Mouse (Mus musculus) midbrain, embryonic 14.5 days (tissue): Measurements from ENCODE around the gene Klk6. TPM values are rescaled to one million over a fixed set of nuclear protein-coding genes. Genes with fewer than 3 reads are reported as not detected.

Source experiments
- ATAC-seq: fragments of 200-750 bp; cut with Nextera tagmentation; 2 replicates; pipeline ENCODE4 v1.8.0; 2017; ENCODE audit warnings: moderate number of reproducible peaks, moderate library complexity; ENCODE audit not compliant: low FRiP score, low TSS enrichment
- DNase-seq: peaks from one replicate; pipeline ENCODE4 v3.0.0-alpha.2; 2015
- H3K27ac ChIP-seq: fragments of 300-500 bp; sonication (generic); replicated peaks from 2 replicates; pipeline ENCODE4 v1.5.1; 2014; ENCODE audit warnings: mild to moderate bottlenecking, low read depth, low read length, moderate library complexity
- H3K27me3 ChIP-seq: fragments of 300-500 bp; sonication (generic); 2 replicates; pipeline ENCODE4 v1.6.1; 2014; ENCODE audit warnings: low read length, control low read depth, mixed read lengths; ENCODE audit not compliant: control insufficient read depth, insufficient read depth
- H3K36me3 ChIP-seq: fragments of 300-500 bp; sonication (generic); 2 replicates; pipeline ENCODE4 v1.6.1; 2014; ENCODE audit warnings: low read length, control low read depth; ENCODE audit not compliant: control insufficient read depth, insufficient read depth
- H3K4me1 ChIP-seq: fragments of 300-500 bp; sonication (generic); 2 replicates; pipeline ENCODE4 v1.6.1; 2014; ENCODE audit warnings: mild to moderate bottlenecking, antibody characterized with exemption, low read length, control low read depth; ENCODE audit not compliant: control insufficient read depth, insufficient read depth
- H3K4me2 ChIP-seq: fragments of 300-500 bp; sonication (generic); 2 replicates; pipeline ENCODE4 v1.6.1; 2014; ENCODE audit warnings: mild to moderate bottlenecking, low read length, moderate library complexity
- H3K4me3 ChIP-seq: fragments of 300-500 bp; sonication (generic); replicated peaks from 2 replicates; pipeline ENCODE4 v1.5.1; 2014; ENCODE audit warnings: low read depth, low read length
- H3K9ac ChIP-seq: fragments of 300-500 bp; sonication (generic); replicated peaks from 2 replicates; pipeline ENCODE4 v1.6.1; 2014; ENCODE audit warnings: mild to moderate bottlenecking, low read length, moderate library complexity
- H3K9me3 ChIP-seq: fragments of 300-500 bp; sonication (generic); 2 replicates; pipeline ENCODE4 v1.6.1; 2016; ENCODE audit warnings: low read length, control low read depth, mixed read lengths; ENCODE audit not compliant: control insufficient read depth
- WGBS: fragments of 180-500 bp; shearing (Covaris S2); extraction: QIAGEN DNeasy Blood & Tissue Kit; methylation state at CpG from one replicate; pipeline ENCODE4 v1.1.7; 2014; 5-methylcytosine and 5-hydroxymethylcytosine counted together
- polyA plus RNA-seq: library from polyadenylated mRNA; unstranded; fragments of >200 nt; fragmentation: Nextera tagmentation; extraction: Ambion mirVana; gene quantifications from 2 replicates; pipeline ENCODE4 v1.2.1, GENCODE M21; 2014

Klk6 gene
- polyA plus RNA-seq, 1 experiment from 2014 or later, result not detected

DNA sequence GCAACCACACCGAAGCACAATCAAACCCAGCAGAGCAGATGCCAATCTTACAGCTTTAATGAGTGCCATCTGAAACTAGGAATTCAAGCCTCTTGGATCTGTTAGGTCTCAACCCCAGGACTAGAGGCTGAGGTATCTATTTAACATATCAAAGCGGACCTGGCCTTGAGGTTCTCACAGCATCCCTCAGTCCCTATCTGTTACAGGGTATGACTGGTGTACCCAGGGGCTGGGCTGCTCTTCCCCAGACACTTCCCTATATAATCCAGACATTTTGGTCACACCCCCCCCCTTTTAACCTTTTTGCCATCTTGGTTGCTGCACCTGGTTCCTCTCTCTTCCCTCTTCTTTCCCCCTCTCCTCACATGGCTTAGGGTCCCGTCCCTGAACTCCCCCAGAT is 49.4 kb downstream of the Klk6 start:
- Histone ChIP-seq H3K4me2 (no peak overlapping the region), H3K27ac (no peak overlapping the region), H3K36me3 (no peaks in the 10 kb centered on the region), H3K4me3 (no peak overlapping the region), H3K9ac (no peak overlapping the region), H3K9me3 (no peaks in the 10 kb centered on the region), H3K4me1 (no peaks in the 10 kb centered on the region), H3K27me3 (no peaks in the 10 kb centered on the region)
- DNase-seq (no peak), ATAC-seq (no peak)
- 75% methylated on average over 3 of the region's 3 CpGs for WGBS

DNA sequence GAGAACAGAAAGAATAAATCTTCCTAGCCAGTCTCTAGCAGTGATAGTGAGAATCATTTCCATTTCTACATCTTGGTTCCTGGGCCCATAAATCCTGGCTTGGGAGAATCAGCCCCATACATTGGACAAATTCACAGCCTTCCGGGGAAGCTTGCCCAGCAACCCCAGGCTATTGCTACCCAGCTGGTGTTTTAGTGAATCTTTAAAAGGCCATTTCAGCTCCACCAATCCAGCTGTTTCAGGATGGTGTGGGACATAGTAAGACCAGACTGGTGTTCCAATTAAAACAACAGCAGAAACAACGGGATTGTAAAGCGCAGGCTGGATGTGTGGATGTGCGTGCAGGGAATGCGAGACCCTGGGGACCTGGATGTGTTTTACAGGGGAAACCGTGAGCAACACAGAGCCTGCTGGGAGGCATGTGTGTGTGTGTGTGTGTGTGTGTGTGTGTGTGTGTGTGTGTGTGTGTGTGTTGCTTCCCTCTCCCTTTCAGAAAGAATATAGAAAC is 50.6 kb downstream of the Klk6 start:
- ATAC-seq, result no peak
- no peak overlapping the region for H3K9ac ChIP-seq
- WGBS, result 83% methylated on average over 6 of the region's 6 CpGs
- DNase-seq, result no peak
- H3K9me3 ChIP-seq, result no peaks in the 10 kb centered on the region
- H3K27ac ChIP-seq, result no peak overlapping the region
- H3K4me3 ChIP-seq, result no peak overlapping the region
- H3K4me1 ChIP-seq, result no peaks in the 10 kb centered on the region
- H3K27me3 ChIP-seq, result no peaks in the 10 kb centered on the region
- no peaks in the 10 kb centered on the region for H3K36me3 ChIP-seq
- no peak overlapping the region for H3K4me2 ChIP-seq

DNA sequence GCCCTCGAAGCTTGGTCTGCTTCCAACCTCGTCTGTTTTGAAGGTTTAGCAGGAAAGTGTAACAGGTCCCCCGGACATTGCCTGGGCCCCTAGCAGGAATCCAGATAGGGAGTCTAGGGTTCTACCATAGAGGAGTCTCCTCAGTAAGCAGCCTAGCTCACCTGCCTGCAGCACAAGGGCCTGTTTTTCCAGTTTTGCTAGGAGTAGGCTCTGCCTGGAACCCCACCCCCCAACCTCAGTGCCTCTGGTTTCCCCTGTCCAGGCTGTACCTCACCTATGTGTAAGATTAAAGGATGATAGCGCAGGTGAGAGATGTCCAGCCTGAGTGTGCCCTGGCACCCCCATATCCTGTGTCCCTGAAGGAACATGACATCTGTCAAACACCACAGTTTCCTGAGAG is 52.1 kb downstream of the Klk6 start:
- no peaks in the 10 kb centered on the region for H3K9me3 ChIP-seq
- no peaks in the 10 kb centered on the region for H3K36me3 ChIP-seq
- 83% methylated on average over 4 of the region's 4 CpGs for WGBS
- no peak overlapping the region for H3K27ac ChIP-seq
- no peak overlapping the region for H3K4me3 ChIP-seq
- H3K4me2 ChIP-seq, result no peak overlapping the region
- H3K27me3 ChIP-seq, result no peaks in the 10 kb centered on the region
- H3K4me1 ChIP-seq, result no peaks in the 10 kb centered on the region
- ATAC-seq, result no peak
- H3K9ac ChIP-seq, result no peak overlapping the region
- DNase-seq, result no peak

DNA sequence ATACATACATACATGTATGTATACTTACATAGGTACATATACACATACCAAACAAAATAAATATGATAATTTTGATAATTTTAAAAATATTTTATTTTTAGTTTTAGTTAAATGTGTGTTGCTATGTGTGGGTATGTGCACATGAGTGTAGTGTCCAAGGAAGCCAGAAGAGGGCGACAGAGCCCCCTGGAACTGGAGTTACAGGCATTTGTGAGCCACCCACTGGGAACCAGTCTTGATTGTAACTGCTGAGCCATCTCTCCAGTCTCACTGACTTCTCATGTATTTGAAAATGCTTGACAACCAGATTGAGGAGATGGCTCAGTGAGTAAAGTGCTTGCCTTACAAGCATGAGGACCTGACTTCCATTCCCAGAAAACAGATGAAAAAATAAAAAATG is 54.0 kb downstream of the Klk6 start:
- H3K4me1 ChIP-seq, result no peaks in the 10 kb centered on the region
- no peak for ATAC-seq
- no peaks in the 10 kb centered on the region for H3K27me3 ChIP-seq
- no peak overlapping the region for H3K9ac ChIP-seq
- no peak for DNase-seq
- H3K4me2 ChIP-seq, result no peak overlapping the region
- H3K4me3 ChIP-seq, result no peak overlapping the region
- no peaks in the 10 kb centered on the region for H3K9me3 ChIP-seq
- H3K27ac ChIP-seq, result no peak overlapping the region
- no peaks in the 10 kb centered on the region for H3K36me3 ChIP-seq
- 43% methylated on average over 1 of the region's 1 CpGs for WGBS

DNA sequence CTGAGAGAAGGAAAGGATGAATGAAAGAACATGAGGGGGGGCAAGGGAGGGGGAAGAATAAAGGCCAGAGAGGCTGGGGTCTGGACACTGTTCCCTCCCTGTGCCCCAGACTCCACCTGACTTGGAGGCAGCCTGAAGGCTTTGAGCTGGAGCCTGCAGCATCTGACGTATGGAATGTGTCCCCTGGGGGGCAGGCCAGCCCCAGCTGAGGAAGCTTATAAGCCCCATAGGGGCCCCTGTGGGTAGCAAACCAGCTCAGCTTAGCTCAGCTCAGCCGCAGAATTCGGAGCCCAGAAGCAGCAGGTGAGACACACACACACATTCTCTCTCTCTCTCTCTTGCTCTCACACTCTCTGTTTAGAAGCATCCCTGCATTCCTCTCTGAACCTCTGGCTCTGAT is 56.6 kb downstream of the Klk6 start, which contains the start of gene Klk4:
Gene Klk4, plus strand, starts transcription at position 249 of the 400 bp plus-strand sequence.
- no peak within 1 kb of the TSS for H3K9ac ChIP-seq
- ATAC-seq (no peak), DNase-seq (no peak)
- H3K9me3 ChIP-seq, result no peaks in the 10 kb centered on the region
- 4% methylated on average over 3 of the region's 3 CpGs for WGBS
- H3K4me1 ChIP-seq, result no peaks in the 10 kb centered on the region
- H3K36me3 ChIP-seq, result no peaks in the 10 kb centered on the region
- H3K4me3 ChIP-seq, result no peak within 1 kb of the TSS
- no peak within 1 kb of the TSS for H3K4me2 ChIP-seq
- H3K27me3 ChIP-seq, result no peaks in the 10 kb centered on the region
- H3K27ac ChIP-seq, result no peak within 1 kb of the TSS

Other genes with a start within 250 kb of the Klk6 start
- 14.5 and 19.4 TPM in 2 replicates for gene Zfp719, start 244.9 kb upstream of the Klk6 start, polyA plus RNA-seq
- 0.27 and 0.54 TPM in 2 replicates for gene Zfp819, start 217.3 kb upstream of the Klk6 start, polyA plus RNA-seq
- 0.15 TPM in 1 of 2 replicates, not detected in the other for gene Ceacam18, start 189.8 kb upstream of the Klk6 start, polyA plus RNA-seq
- 0.21 TPM in 1 of 2 replicates, not detected in the other for gene Siglece, start 164.3 kb upstream of the Klk6 start, polyA plus RNA-seq
- gene Ctu1, start 152.5 kb upstream of the Klk6 start, polyA plus RNA-seq, result 16.6 and 23.4 TPM in 2 replicates
- gene Klk14, start 134.1 kb upstream of the Klk6 start, polyA plus RNA-seq, result not detected in 2 replicates
- gene Klk13, start 111.9 kb upstream of the Klk6 start, polyA plus RNA-seq, result not detected in 2 replicates
- gene Klk12, start 55.6 kb upstream of the Klk6 start, polyA plus RNA-seq, result not detected in 2 replicates
- gene Klk11, start 49.9 kb upstream of the Klk6 start, polyA plus RNA-seq, result not detected in 2 replicates
- not detected in 2 replicates for gene Klk10, start 43.5 kb upstream of the Klk6 start, polyA plus RNA-seq
- not detected in 2 replicates for gene Klk9, start 32.6 kb upstream of the Klk6 start, polyA plus RNA-seq
- 6.2 and 6.7 TPM in 2 replicates for gene Klk8, start 26.9 kb upstream of the Klk6 start, polyA plus RNA-seq
- gene Klk7, start 13.2 kb upstream of the Klk6 start, polyA plus RNA-seq, result not detected in 2 replicates
- not detected in 2 replicates for gene Klk5, start 17.5 kb downstream of the Klk6 start, polyA plus RNA-seq
- gene Klk4, start 56.7 kb downstream of the Klk6 start, polyA plus RNA-seq, result not detected in 2 replicates
- not detected in 2 replicates for gene Klk15, start 109.2 kb downstream of the Klk6 start, polyA plus RNA-seq
- gene Klk1b8, start 126.2 kb downstream of the Klk6 start, polyA plus RNA-seq, result not detected in 2 replicates
- gene Klk1b1, start 142.3 kb downstream of the Klk6 start, polyA plus RNA-seq, result not detected in 2 replicates
- gene Klk1b9, start 151.6 kb downstream of the Klk6 start, polyA plus RNA-seq, result not detected in 2 replicates
- not detected in 2 replicates for gene Klk1b11, start 171.4 kb downstream of the Klk6 start, polyA plus RNA-seq
- gene Klk1b26, start 187.7 kb downstream of the Klk6 start, polyA plus RNA-seq, result not detected in 2 replicates
- gene Klk1b27, start 227.8 kb downstream of the Klk6 start, polyA plus RNA-seq, result not detected in 2 replicates